Mouse (Mus musculus): ENCODE results near the gene Pou2f3. TPM values are rescaled to one million over a fixed set of nuclear protein-coding genes. Genes with fewer than 3 reads are reported as not detected.
A peak's percentile ranks its signal among the peaks of the same experiment; 100 is the strongest.

Pou2f3 gene
- total and polyA plus RNA-seq, 3 experiments = not detected

DNA sequence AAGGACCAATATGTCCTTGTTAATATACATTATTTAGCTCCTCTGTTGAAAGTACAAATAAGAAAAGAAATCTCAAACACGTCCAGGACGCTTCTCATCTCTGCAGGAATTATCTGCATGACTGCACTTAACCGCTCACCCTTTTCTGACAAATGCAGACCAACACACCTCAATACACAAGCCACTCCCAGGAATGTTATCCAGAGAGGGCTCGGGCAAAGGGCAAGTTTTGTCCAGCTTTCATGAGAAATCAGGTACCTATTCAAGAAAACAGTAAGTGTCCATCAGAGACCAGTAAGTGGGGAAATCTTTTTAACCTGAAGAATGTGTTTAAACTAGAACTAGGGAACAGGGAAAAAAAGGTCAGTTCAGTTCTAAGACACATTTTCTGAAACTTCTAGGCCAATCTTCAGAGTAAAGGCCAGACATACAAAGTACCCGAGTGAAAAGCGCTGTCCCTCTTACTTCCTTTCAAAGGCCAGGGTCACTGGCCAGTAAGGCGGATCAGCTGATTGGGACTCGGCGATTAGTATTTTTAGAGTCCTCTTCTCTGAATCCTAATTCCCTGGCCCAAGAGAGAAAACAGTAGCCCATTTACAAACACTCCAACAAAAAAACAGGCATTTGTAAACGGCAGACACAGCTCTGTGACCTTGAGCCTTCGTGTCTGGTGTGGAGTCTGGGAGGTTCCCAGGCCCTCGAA lies 94.6 kb downstream of the Pou2f3 start:
- no peak for TF ChIP-seq NELFE (IDR thresholded peaks at IDR 0.05; ENCODE audit: low read depth, low read length)
- no peak for TF ChIP-seq POLR2A (IDR thresholded peaks at IDR 0.05; ENCODE audit: control insufficient read depth in 1 of 2, insufficient read depth in 1 of 2, low read depth in 1 of 2, low read length in 2 of 2, poor library complexity in 1 of 2)
- TF ChIP-seq MAX (IDR thresholded peaks at IDR 0.05; ENCODE audit: low read length) = no peak
- TF ChIP-seq MAZ (IDR thresholded peaks at IDR 0.05; ENCODE audit: low read depth, low read length) = no peak
- no peak for TF ChIP-seq BHLHE40 (IDR thresholded peaks at IDR 0.05; ENCODE audit: borderline replicate concordance, low read depth, low read length)
- no peak for TF ChIP-seq MXI1 (IDR thresholded peaks at IDR 0.05; ENCODE audit: low read depth, low read length)
- TF ChIP-seq JUND (IDR thresholded peaks at IDR 0.05; ENCODE audit: low read depth, low read length) = no peak
- TF ChIP-seq ZKSCAN1 (IDR thresholded peaks at IDR 0.05; ENCODE audit: low read depth, low read length) = no peak
- TF ChIP-seq ZNF384 (IDR thresholded peaks at IDR 0.05; ENCODE audit: low read depth, low read length) = no peak
- no peak for TF ChIP-seq NRF1 (IDR thresholded peaks at IDR 0.05; ENCODE audit: insufficient read depth, low read depth, low read length, poor library complexity, severe bottlenecking)
- no peak overlapping the region for H3K27ac ChIP-seq (ENCODE audit: control insufficient read depth, low read depth, low read length)
- peak; percentile 17 for DNase-seq (ENCODE audit: low read depth, low spot score)
- H3K9me3 ChIP-seq (replicated peaks; ENCODE audit: insufficient read depth, low read length) = no peaks in the 10 kb centered on the region
- H3K36me3 ChIP-seq (ENCODE audit: control insufficient read depth in 1 of 2, insufficient read depth in 2 of 2, low read length in 2 of 2) = peaks cover 0 to 20% of the 10 kb centered on the region in 2 experiments; a peak in 2 of 4 replicates
- H3K27me3 ChIP-seq (ENCODE audit: control insufficient read depth in 1 of 2, insufficient read depth in 2 of 2, low read length in 2 of 2) = no peaks in the 10 kb centered on the region; a peak in 1 of 4 replicates
- no peaks in the 10 kb centered on the region for H3K79me2 ChIP-seq (ENCODE audit: control insufficient read depth, insufficient read depth, low read length, poor library complexity)
- H3K4me1 ChIP-seq (ENCODE audit: control insufficient read depth in 1 of 2, insufficient read depth in 2 of 2, low read length in 2 of 2) = peaks cover 5 to 12% of the 10 kb centered on the region in 2 experiments
- H3K9ac ChIP-seq (ENCODE audit: control insufficient read depth, low read depth, low read length, poor library complexity, severe bottlenecking) = peak overlapping the region; percentile 54
- peak overlapping the region; percentile 54 to 86 for H3K4me3 ChIP-seq (ENCODE audit: control insufficient read depth in 1 of 2, insufficient read depth in 1 of 2, low read depth in 2 of 2, low read length in 2 of 2)

DNA sequence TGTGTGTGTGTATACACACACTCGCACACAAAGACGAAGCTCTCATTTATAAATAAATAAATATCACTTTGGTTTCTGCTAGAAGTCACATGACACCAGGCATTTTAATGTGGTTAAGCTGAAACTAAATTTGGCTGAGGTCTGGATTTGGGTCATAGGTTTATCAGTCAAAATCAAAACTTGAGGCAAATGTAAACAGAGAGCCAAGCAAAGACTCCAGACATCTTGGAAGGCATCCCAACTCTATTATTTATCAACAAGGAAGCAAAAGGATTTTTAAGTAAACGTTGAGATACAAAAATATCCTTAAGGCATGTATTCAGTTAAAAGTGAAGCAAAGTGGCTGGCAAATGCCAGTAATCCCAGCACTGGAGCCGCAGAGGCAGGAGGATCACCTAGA lies 95.3 kb downstream of the Pou2f3 start:
- H3K27me3 ChIP-seq (ENCODE audit: control insufficient read depth in 1 of 2, insufficient read depth in 2 of 2, low read length in 2 of 2) = no peaks in the 10 kb centered on the region; a peak in 1 of 4 replicates
- no peaks in the 10 kb centered on the region for H3K79me2 ChIP-seq (ENCODE audit: control insufficient read depth, insufficient read depth, low read length, poor library complexity)
- peaks cover 0 to 20% of the 10 kb centered on the region in 2 experiments; a peak in 2 of 4 replicates for H3K36me3 ChIP-seq (ENCODE audit: control insufficient read depth in 1 of 2, insufficient read depth in 2 of 2, low read length in 2 of 2)
- H3K9ac ChIP-seq (ENCODE audit: control insufficient read depth, low read depth, low read length, poor library complexity, severe bottlenecking) = no peak overlapping the region
- TF ChIP-seq KAT2A (conservative IDR thresholded peaks at IDR 0.05; ENCODE audit: low read depth, low read length) = no peak
- TF ChIP-seq USF2 (IDR thresholded peaks at IDR 0.05; ENCODE audit: borderline replicate concordance in 1 of 2, insufficient read depth in 1 of 2, low read depth in 1 of 2, low read length in 2 of 2) = no peak
- no peak for TF ChIP-seq JUND (IDR thresholded peaks at IDR 0.05; ENCODE audit: low read depth, low read length)
- TF ChIP-seq GABPA (IDR thresholded peaks at IDR 0.05; ENCODE audit: low read depth, low read length) = no peak
- TF ChIP-seq ELF1 (IDR thresholded peaks at IDR 0.05; ENCODE audit: low read depth, low read length) = no peak
- TF ChIP-seq CHD1 (IDR thresholded peaks at IDR 0.05; ENCODE audit: low read depth, low read length) = no peak
- TF ChIP-seq EP300 (IDR thresholded peaks at IDR 0.05; ENCODE audit: low read depth in 1 of 2, low read length in 2 of 2) = no peak
- TF ChIP-seq POLR2AphosphoS2 (IDR thresholded peaks at IDR 0.05; ENCODE audit: low read length) = no peak
- no peak for TF ChIP-seq ZMIZ1 (IDR thresholded peaks at IDR 0.05; ENCODE audit: low read depth, low read length)
- no peak for DNase-seq (ENCODE audit: low read depth, low spot score)
- H3K4me1 ChIP-seq (ENCODE audit: control insufficient read depth in 1 of 2, insufficient read depth in 2 of 2, low read length in 2 of 2) = peaks cover 5 to 12% of the 10 kb centered on the region in 2 experiments
- no peak overlapping the region for H3K4me3 ChIP-seq (ENCODE audit: control insufficient read depth in 1 of 2, insufficient read depth in 1 of 2, low read depth in 2 of 2, low read length in 2 of 2)
- H3K27ac ChIP-seq (ENCODE audit: control insufficient read depth, low read depth, low read length) = no peak overlapping the region
- H3K9me3 ChIP-seq (replicated peaks; ENCODE audit: insufficient read depth, low read length) = no peaks in the 10 kb centered on the region

Data from MEL (cell line).